Mouse (Mus musculus): ENCODE measurements at regions not wholly inside any gene's neighbourhood (a gene's known extent, or its start where the extent isn't known, plus 50 kb on each side); places are given as distances from the start of the nearest gene placed in this dataset.

DNA sequence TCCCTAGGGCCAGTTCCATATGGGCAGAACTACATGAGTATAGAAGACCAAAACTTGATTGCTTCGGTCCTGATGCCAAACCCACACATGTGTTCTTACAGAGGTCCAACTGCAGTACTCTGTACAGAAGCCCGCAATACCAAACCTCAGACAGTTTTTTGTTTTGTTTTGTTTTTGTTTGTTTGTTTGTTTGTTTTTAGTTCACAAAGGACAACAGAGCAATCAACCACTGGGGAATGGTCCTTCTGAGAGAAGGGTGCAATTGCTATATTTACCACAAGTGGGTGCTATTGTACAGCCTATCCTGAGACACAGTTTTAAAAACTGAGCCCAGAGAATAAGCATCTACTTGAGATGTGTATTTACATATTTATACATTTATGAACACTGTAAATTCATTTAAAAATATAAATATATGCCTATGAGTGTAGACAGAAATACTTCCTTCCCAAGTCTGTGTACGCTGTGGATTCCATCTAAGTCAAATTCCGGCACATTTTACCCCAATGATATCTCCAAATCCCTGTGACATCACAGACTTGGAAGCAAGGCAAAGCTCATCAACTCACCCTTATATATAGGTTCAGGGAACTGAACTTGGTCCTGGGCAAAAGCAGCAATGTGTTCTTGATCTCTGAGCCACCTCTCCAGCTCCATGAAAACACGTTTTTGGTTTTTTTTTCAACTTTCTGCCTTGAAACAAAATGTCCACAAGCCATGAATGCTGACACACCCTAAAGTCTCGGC, 101.3 kb upstream of the A26c2 start:
- DNase-seq: peak; percentile 16 to 25

GRCm38 (mm10) chr7:62922246-62922645, 98.8 kb upstream of the A26c2 start:
- DNase-seq: peak; percentile 38 to 39

DNA sequence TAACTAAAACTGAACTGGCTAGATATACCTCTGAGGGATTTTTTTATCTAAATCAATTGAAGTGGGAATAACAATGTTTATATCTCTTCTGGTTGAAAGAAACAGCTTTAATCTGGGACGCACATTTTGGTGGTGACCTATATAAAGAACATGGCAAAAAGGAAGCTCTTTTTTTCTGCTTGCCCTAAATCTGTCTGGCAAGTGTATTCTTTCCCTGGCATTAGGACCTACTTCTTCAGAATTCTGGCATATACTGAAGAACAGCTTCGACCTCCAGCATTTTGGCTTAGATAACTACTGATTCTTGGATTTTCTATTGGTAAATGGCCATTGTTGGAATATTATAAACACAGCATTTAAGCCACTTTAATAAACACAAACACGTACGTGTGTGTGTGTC, 70.9 kb upstream of the A26c2 start:
- peak; percentile 13 to 18 for DNase-seq

DNA sequence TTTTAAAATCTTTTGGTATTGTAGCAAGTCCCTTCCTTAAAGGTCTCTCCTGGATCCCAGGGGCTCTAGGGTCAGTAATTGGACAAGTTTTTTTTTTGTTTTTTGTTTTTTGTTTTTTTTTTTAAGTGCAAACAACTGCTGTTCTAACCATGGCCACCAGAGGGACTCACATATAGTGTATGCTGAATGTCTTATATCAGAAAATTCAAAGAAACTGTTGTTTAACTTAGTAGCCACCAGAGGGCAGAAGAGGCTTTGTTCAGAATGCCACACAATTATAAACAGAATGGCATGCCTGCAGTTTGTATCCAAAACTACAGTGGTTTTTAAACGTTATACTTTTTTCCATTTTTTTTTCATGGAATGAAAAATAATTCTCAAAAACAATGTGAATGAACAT, 53.6 kb upstream of the A26c2 start:
- peak; percentile 38 to 45 for DNase-seq
